Mouse (Mus musculus) neural tube, embryonic 11.5 days (tissue): ENCODE results near the gene Gstp1. TPM values are rescaled to one million over a fixed set of nuclear protein-coding genes. Genes with fewer than 3 reads are reported as not detected.

Source experiments
- ATAC-seq: fragments of 200-750 bp; cut with Nextera tagmentation; 2 replicates; pipeline ENCODE4 v1.8.0; 2017; ENCODE audit warnings: moderate number of reproducible peaks, mild to moderate bottlenecking, moderate TSS enrichment, moderate library complexity; ENCODE audit not compliant: insufficient read depth, low FRiP score, low TSS enrichment
- DNase-seq: peaks from one replicate; pipeline ENCODE4 v3.0.0-alpha.2; 2015; ENCODE audit warnings: low spot score
- H3K27ac ChIP-seq: fragments of 300-500 bp; sonication (generic); 2 replicates; pipeline ENCODE4 v1.5.1; 2014; ENCODE audit warnings: low read depth, mild to moderate bottlenecking, low read length
- H3K27me3 ChIP-seq: fragments of 300-500 bp; sonication (generic); 2 replicates; pipeline ENCODE4 v1.6.1; 2014; ENCODE audit warnings: mild to moderate bottlenecking, low read length, mixed read lengths; ENCODE audit not compliant: control insufficient read depth, insufficient read depth
- H3K36me3 ChIP-seq: fragments of 300-500 bp; sonication (generic); 2 replicates; pipeline ENCODE4 v1.6.1; 2014; ENCODE audit warnings: mild to moderate bottlenecking, low read length, moderate library complexity, mixed read lengths; ENCODE audit not compliant: control insufficient read depth, insufficient read depth
- H3K4me1 ChIP-seq: fragments of 300-500 bp; sonication (generic); 2 replicates; pipeline ENCODE4 v1.6.1; 2014; ENCODE audit warnings: low read length, mixed read lengths; ENCODE audit not compliant: control insufficient read depth, insufficient read depth
- H3K4me2 ChIP-seq: fragments of 300-500 bp; sonication (generic); 2 replicates; pipeline ENCODE4 v1.6.1; 2014; ENCODE audit warnings: low read depth, mild to moderate bottlenecking, moderate library complexity
- H3K4me3 ChIP-seq: fragments of 300-500 bp; sonication (generic); 2 replicates; pipeline ENCODE4 v1.5.1; 2014; ENCODE audit warnings: low read depth, low read length
- H3K9ac ChIP-seq: fragments of 300-500 bp; sonication (generic); 2 replicates; pipeline ENCODE4 v1.6.1; 2014; ENCODE audit warnings: mild to moderate bottlenecking, low read length
- H3K9me3 ChIP-seq: fragments of 300-500 bp; sonication (generic); 2 replicates; pipeline ENCODE4 v1.6.1; 2016; ENCODE audit warnings: low read length; ENCODE audit not compliant: control insufficient read depth
- WGBS: fragments of 180-500 bp; shearing (Covaris S2); extraction: QIAGEN DNeasy Blood & Tissue Kit; methylation state at CpG from one replicate; pipeline ENCODE4 v1.1.7; 2014; 5-methylcytosine and 5-hydroxymethylcytosine counted together
- polyA plus RNA-seq: library from polyadenylated mRNA; unstranded; fragments of >200 nt; fragmentation: Nextera tagmentation; extraction: Ambion mirVana; gene quantifications from 2 replicates; pipeline ENCODE4 v1.2.1, GENCODE M21; 2014

Gstp1 gene
- polyA plus RNA-seq, 1 experiment from 2014 or later = 361 TPM

GRCm38 (mm10) chr19:3988066-3988465 is 49.7 kb downstream of the Gstp1 start:
- 91% methylated on average over 14 of the region's 14 CpGs for WGBS
- no peaks in the 10 kb centered on the region for H3K36me3 ChIP-seq

GRCm38 (mm10) chr19:3986334-3986733 is 51.5 kb downstream of the Gstp1 start, which contains the start of gene Acy3:
Gene Acy3, plus strand, starts transcription at chr19:3986570.
- no peak for ATAC-seq

More at GRCm38 (mm10) chr19:3988066-3988465, 49.7 kb downstream of the Gstp1 start:
- Histone ChIP-seq H3K4me3 (no peak overlapping the region), H3K27me3 (no peaks in the 10 kb centered on the region), H3K9ac (no peak overlapping the region), H3K4me1 (peaks cover 15% of the 10 kb centered on the region; the same call in 1 of the 2 replicates), H3K4me2 (no peak overlapping the region), H3K9me3 (no peaks in the 10 kb centered on the region), H3K27ac (no peak overlapping the region)
- DNase-seq (no peak), ATAC-seq (no peak)

More at GRCm38 (mm10) chr19:3986334-3986733, 51.5 kb downstream of the Gstp1 start, which contains the start of gene Acy3:
- Histone ChIP-seq H3K9ac (no peak within 1 kb of the TSS), H3K9me3 (no peaks in the 10 kb centered on the region), H3K4me1 (peaks cover 15% of the 10 kb centered on the region; the same call in 1 of the 2 replicates), H3K4me2 (no peak within 1 kb of the TSS), H3K27me3 (no peaks in the 10 kb centered on the region), H3K27ac (peak within 1 kb of the TSS; percentile 44), H3K4me3 (no peak within 1 kb of the TSS), H3K36me3 (no peaks in the 10 kb centered on the region)
- WGBS = 16% methylated on average over 8 of the region's 8 CpGs
- DNase-seq = peak; percentile 48

Other genes with a start within 250 kb of the Gstp1 start
- 54.4 and 59.5 TPM in 2 replicates for gene Chka, start 186.2 kb downstream of the Gstp1 start, polyA plus RNA-seq
- 17.3 TPM in 2 replicates for gene Tcirg1, start 130.9 kb downstream of the Gstp1 start, polyA plus RNA-seq
- 258 and 266 TPM in 2 replicates for gene Ndufs8, start 125.2 kb downstream of the Gstp1 start, polyA plus RNA-seq
- 0.65 and 0.73 TPM in 2 replicates for gene Aldh3b1, start 108.2 kb downstream of the Gstp1 start, polyA plus RNA-seq
- gene Unc93b1, start 102.8 kb downstream of the Gstp1 start, polyA plus RNA-seq = 5.3 and 7.1 TPM in 2 replicates
- not detected in 2 replicates for gene Aldh3b3, start 79.3 kb downstream of the Gstp1 start, polyA plus RNA-seq
- 0.86 and 1.1 TPM in 2 replicates for gene Aldh3b2, start 65.7 kb downstream of the Gstp1 start, polyA plus RNA-seq
- gene Acy3, start 51.4 kb downstream of the Gstp1 start, polyA plus RNA-seq = 2.4 and 3.2 TPM in 2 replicates
- gene Tbx10, start 45.2 kb downstream of the Gstp1 start, polyA plus RNA-seq = 0.22 TPM in 1 of 2 replicates, not detected in the other
- 20.6 and 20.8 TPM in 2 replicates for gene Nudt8, start 37.4 kb downstream of the Gstp1 start, polyA plus RNA-seq
- 1.8 and 1.9 TPM in 2 replicates for gene Gm49405, start 37.4 kb downstream of the Gstp1 start, polyA plus RNA-seq
- gene Doc2g, start 34.7 kb downstream of the Gstp1 start, polyA plus RNA-seq = 2.7 and 2.8 TPM in 2 replicates
- gene Ndufv1, start 25.2 kb downstream of the Gstp1 start, polyA plus RNA-seq = 207 and 208 TPM in 2 replicates
- 0.68 and 1.2 TPM in 2 replicates for gene Gstp2, start 8.0 kb upstream of the Gstp1 start, polyA plus RNA-seq
- not detected in 2 replicates for gene Gstp3, start 21.6 kb upstream of the Gstp1 start, polyA plus RNA-seq
- not detected in 2 replicates for gene Cabp2, start 43.6 kb upstream of the Gstp1 start, polyA plus RNA-seq
- gene Cdk2ap2, start 59.2 kb upstream of the Gstp1 start, polyA plus RNA-seq = 81.3 and 86.7 TPM in 2 replicates
- 9.9 and 13.1 TPM in 2 replicates for gene Pitpnm1, start 62.0 kb upstream of the Gstp1 start, polyA plus RNA-seq
- 68.4 and 77.6 TPM in 2 replicates for gene Aip, start 87.9 kb upstream of the Gstp1 start, polyA plus RNA-seq
- not detected in 2 replicates for gene Gpr152, start 101.8 kb upstream of the Gstp1 start, polyA plus RNA-seq
- gene Cabp4, start 106.0 kb upstream of the Gstp1 start, polyA plus RNA-seq = 0.11 TPM in 1 of 2 replicates, not detected in the other
- 128 TPM in 2 replicates for gene Coro1b, start 110.6 kb upstream of the Gstp1 start, polyA plus RNA-seq
- 0.92 and 1.8 TPM in 2 replicates for gene Ptprcap, start 115.6 kb upstream of the Gstp1 start, polyA plus RNA-seq
- 52.6 and 52.7 TPM in 2 replicates for gene Rps6kb2, start 125.4 kb upstream of the Gstp1 start, polyA plus RNA-seq
- gene Carns1, start 137.5 kb upstream of the Gstp1 start, polyA plus RNA-seq = 2.9 and 3.8 TPM in 2 replicates
- gene Tbc1d10c, start 153.3 kb upstream of the Gstp1 start, polyA plus RNA-seq = 0.68 and 1.1 TPM in 2 replicates
- gene Ppp1ca, start 154.1 kb upstream of the Gstp1 start, polyA plus RNA-seq = 928 and 939 TPM in 2 replicates
- gene Rad9a, start 163.7 kb upstream of the Gstp1 start, polyA plus RNA-seq = 39.1 and 45.8 TPM in 2 replicates
- gene Clcf1, start 176.3 kb upstream of the Gstp1 start, polyA plus RNA-seq = 0.81 and 1.7 TPM in 2 replicates
- gene AC109138.7, start 176.4 kb upstream of the Gstp1 start, polyA plus RNA-seq = not detected in 2 replicates
- gene Pold4, start 193.9 kb upstream of the Gstp1 start, polyA plus RNA-seq = 14.7 and 15.2 TPM in 2 replicates
- gene Ssh3, start 231.2 kb upstream of the Gstp1 start, polyA plus RNA-seq = 2.3 and 3.6 TPM in 2 replicates
- 11.6 and 14.1 TPM in 2 replicates for gene Ankrd13d, start 245.2 kb upstream of the Gstp1 start, polyA plus RNA-seq